Mouse (Mus musculus) brown adipose tissue, adult 24 weeks (tissue): Measurements from ENCODE around the gene Dnajc8. TPM values are rescaled to one million over a fixed set of nuclear protein-coding genes. Genes with fewer than 3 reads are reported as not detected.

ENCODE experiments used
- polyA plus RNA-seq: library from polyadenylated mRNA; stranded (reverse); fragments of >200 nt; gene quantifications from 2 replicates; pipeline ENCODE4 v1.2.4, GENCODE M21; 2012; ENCODE audit not compliant: missing spikeins, insufficient read depth, insufficient read length

Dnajc8 gene
- polyA plus RNA-seq, 1 experiment = 81.0 TPM

Other genes with a start within 250 kb of the Dnajc8 start
- gene Rab42, start 232.2 kb upstream of the Dnajc8 start, polyA plus RNA-seq = 2.3 TPM in 1 of 2 replicates, not detected in the other
- 35.1 and 36.5 TPM in 2 replicates for gene Trnau1ap, start 206.0 kb upstream of the Dnajc8 start, polyA plus RNA-seq
- gene Rcc1, start 181.9 kb upstream of the Dnajc8 start, polyA plus RNA-seq = 3.4 and 7.6 TPM in 2 replicates
- 5.9 and 11.6 TPM in 2 replicates for gene Phactr4, start 113.1 kb upstream of the Dnajc8 start, polyA plus RNA-seq
- gene Med18, start 71.6 kb upstream of the Dnajc8 start, polyA plus RNA-seq = 2.1 and 3.4 TPM in 2 replicates
- gene Sesn2, start 25.0 kb upstream of the Dnajc8 start, polyA plus RNA-seq = 10.1 and 14.5 TPM in 2 replicates
- gene Atpif1, start 1.9 kb upstream of the Dnajc8 start, polyA plus RNA-seq = 42.9 and 57.3 TPM in 2 replicates
- 1.0 and 3.6 TPM in 2 replicates for gene Ptafr, start 28.5 kb downstream of the Dnajc8 start, polyA plus RNA-seq
- gene Eya3, start 103.4 kb downstream of the Dnajc8 start, polyA plus RNA-seq = 13.8 and 20.5 TPM in 2 replicates
- 2.5 and 2.7 TPM in 2 replicates for gene Xkr8, start 197.0 kb downstream of the Dnajc8 start, polyA plus RNA-seq
- 0.92 TPM in 1 of 2 replicates, not detected in the other for gene Smpdl3b, start 221.7 kb downstream of the Dnajc8 start, polyA plus RNA-seq
- 3.5 and 6.6 TPM in 2 replicates for gene Rpa2, start 232.8 kb downstream of the Dnajc8 start, polyA plus RNA-seq